Mouse (Mus musculus): ENCODE measurements around the gene Saa3. TPM values are rescaled to one million over a fixed set of nuclear protein-coding genes. Genes with fewer than 3 reads are reported as not detected.
"Not testable (repeated sequence)": the region's sequence is repeated elsewhere in the genome, so short reads cannot be mapped to it uniquely, and the experiment has no call there.

Saa3 gene
- polyA plus RNA-seq, 1 experiment from 2014 or later = 0.24 TPM

DNA sequence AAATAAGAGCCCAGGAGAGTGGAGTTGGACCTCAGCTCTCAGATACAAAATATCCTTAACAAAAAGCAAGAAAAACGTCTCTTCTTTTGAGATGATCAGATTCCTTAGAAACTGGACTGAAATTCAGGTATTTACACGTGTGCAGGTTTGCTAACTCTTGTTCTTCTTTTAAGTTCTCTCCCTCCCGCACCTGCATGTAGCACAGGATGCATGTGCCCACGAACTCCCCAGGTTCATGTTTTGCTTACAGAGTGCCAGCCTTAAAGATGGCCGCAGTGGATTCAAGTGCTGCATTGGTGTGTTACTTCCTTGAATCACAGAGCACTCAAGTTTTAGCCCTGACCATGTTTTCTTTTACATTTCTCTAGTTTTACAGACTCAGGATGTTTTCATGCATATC, 28.7 kb downstream of the Saa3 start:
- Histone ChIP-seq H3K4me3 (no peak overlapping the region), H3K27ac (no peak overlapping the region), H3K27me3 (ENCODE audit: poor library complexity, severe bottlenecking) (no peaks in the 10 kb centered on the region), H3K9me3 (0 out of 2 replicates have a peak, but pooled peaks cover 6% of the 10 kb centered on the region), H3K36me3 (replicated peaks) (peaks cover 49% of the 10 kb centered on the region), H3K4me1 (no peaks in the 10 kb centered on the region)
- no peak for DNase-seq (ENCODE audit: extremely low spot score, low spot score)
- WGBS = 88% methylated on average over 5 of the region's 5 CpGs

DNA sequence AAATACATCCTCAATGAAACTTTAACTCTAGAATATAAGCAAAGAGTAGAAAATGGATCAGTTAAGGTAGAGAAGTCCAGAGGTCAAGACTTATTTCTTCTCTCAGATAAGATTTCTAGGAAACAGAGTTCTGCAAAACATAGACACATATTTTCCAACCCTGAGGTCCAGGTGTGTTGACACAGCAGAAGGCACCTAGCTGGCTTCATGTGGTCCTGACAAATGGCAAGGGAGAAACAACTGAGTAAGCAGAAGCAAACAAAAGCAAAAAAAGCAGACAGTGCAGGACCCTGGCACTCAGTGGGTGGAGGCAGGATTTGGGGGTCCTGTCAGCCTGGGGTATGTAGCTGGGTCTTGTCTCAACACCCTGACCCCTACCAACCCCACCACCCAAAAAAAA, 34.8 kb downstream of the Saa3 start:
- no peak overlapping the region for H3K4me3 ChIP-seq
- H3K36me3 ChIP-seq (replicated peaks) = no peaks in the 10 kb centered on the region
- H3K27me3 ChIP-seq (ENCODE audit: poor library complexity, severe bottlenecking) = no peaks in the 10 kb centered on the region
- DNase-seq (ENCODE audit: extremely low spot score, low spot score) = no peak
- H3K4me1 ChIP-seq = no peaks in the 10 kb centered on the region
- H3K27ac ChIP-seq = no peak overlapping the region
- 0 out of 2 replicates have a peak, but pooled peaks cover 6% of the 10 kb centered on the region for H3K9me3 ChIP-seq

DNA sequence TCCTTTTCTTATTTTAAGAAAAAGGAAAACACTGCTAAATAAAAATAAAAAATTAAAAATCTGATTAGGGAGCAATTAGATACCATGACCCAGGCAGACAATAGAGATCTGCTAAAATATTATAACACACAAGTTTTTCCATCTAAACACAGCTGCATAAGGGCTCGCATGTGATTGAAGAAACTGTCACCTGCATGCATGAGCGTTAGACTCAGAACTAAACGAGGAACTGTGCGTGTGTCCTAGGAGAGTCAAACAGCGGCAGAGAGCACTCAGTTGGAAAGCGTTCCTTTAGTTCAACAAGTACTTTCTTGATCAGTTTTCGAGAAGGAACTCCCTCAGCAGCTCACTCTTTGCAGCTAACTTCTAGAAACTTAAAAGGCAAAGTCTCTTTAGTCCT, 36.5 kb downstream of the Saa3 start:
- H3K27me3 ChIP-seq (ENCODE audit: poor library complexity, severe bottlenecking); H3K4me1 ChIP-seq; H3K27ac ChIP-seq; H3K9me3 ChIP-seq; H3K36me3 ChIP-seq (replicated peaks); DNase-seq (ENCODE audit: extremely low spot score, low spot score); H3K4me3 ChIP-seq: not testable (repeated sequence)
- 93% methylated on average over 7 of the region's 7 CpGs for WGBS

DNA sequence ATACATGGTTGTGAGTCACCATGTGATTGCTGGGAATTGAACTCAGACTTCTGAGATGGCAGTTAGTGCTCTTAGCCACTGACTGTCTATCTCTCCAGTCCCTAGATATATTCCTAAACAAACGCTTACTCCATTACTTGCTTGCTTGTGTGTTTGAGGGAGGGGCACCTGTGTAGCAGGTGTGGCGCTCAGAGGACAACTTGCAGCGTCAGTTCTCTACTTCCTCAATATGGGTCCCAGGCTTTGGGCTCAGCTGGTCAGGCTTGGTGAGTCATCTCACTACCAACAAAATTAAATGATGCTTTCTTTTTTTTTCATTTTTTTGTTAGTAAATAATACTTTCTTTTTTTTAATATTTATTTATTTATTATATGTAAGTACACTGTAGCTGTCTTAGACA, 37.1 kb downstream of the Saa3 start:
- 0 out of 2 replicates have a peak, but pooled peaks cover 6% of the 10 kb centered on the region for H3K9me3 ChIP-seq
- H3K36me3 ChIP-seq (replicated peaks) = no peaks in the 10 kb centered on the region
- no peak for DNase-seq (ENCODE audit: extremely low spot score, low spot score)
- H3K4me1 ChIP-seq = no peaks in the 10 kb centered on the region
- 89% methylated on average over 3 of the region's 3 CpGs for WGBS
- H3K27ac ChIP-seq = no peak overlapping the region
- no peak overlapping the region for H3K4me3 ChIP-seq
- no peaks in the 10 kb centered on the region for H3K27me3 ChIP-seq (ENCODE audit: poor library complexity, severe bottlenecking)

DNA sequence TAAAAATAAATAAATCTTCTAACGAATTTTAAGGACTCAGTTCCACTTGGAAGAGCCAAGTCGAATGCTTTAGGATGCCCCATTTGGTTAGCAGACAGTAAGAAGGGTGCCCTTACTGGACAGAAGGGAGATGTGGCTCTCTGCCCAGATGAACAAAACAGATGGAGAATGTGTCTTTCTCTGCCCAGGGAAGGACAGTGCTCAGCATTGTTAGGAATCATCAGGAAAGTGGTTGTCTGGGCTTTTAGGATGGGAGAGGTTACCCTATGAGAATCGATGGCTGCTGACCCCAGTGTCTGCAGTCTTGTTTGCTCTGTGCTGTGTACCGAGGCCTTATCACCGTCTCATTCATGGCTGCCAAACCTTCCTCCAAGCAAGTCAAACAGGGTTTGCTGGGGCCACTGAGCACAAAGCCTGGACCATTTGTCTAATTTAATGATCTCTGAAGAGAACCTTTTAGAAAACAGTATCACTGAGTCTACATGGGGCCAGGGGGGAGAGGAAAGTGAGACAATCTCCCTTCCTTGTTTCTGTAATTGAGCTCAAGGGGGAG, 38.6 kb downstream of the Saa3 start:
- Histone ChIP-seq H3K27me3 (ENCODE audit: poor library complexity, severe bottlenecking) (no peaks in the 10 kb centered on the region), H3K9me3 (no peaks in the 10 kb centered on the region), H3K4me1 (peaks cover 4% of the 10 kb centered on the region; the same call in 1 of the 2 replicates), H3K27ac (no peak overlapping the region), H3K36me3 (replicated peaks) (no peaks in the 10 kb centered on the region), H3K4me3 (no peak overlapping the region)
- DNase-seq (ENCODE audit: extremely low spot score, low spot score) = no peak
- 75% methylated on average over 5 of the region's 5 CpGs for WGBS

DNA sequence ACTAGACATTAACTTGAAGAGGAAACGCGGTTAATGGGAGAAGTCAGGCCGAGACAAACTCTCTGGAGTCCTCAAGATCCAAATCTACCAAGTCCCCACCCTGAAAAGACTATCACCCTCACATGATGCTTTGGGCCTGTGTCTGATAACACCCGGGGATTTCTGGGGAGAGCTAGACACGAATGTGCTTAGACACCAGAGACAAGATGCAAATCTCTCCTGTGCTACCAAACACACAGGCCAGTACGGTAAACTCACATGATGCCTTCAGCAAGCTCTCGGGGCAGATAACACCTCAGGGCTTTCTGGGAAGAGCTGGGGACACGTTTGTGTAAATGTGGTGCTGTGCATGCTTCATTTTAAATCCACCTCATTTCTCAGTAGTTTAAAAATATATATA, 39.6 kb downstream of the Saa3 start:
- WGBS = 87% methylated on average over 8 of the region's 8 CpGs
- no peaks in the 10 kb centered on the region for H3K36me3 ChIP-seq (replicated peaks)
- H3K4me3 ChIP-seq = no peak overlapping the region

DNA sequence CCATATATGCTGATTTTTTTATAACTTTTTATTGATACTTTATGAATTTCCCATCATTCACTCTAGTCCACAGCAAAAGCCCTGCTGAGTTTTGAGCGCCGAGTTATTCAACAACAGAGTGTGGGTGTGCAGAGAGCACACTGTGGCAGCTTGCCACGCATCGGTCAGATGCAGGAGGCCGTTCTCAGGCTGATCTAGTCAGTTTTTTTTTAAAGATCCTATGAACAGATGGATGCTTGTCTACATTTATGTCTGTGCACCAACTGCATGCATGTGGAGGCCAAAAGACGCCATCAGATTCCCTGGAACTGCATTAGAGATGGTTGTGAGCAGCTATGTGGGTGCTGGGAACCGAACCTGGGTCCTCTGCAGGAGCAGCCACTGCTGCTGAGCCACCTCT, 40.4 kb downstream of the Saa3 start:
- no peak overlapping the region for H3K4me3 ChIP-seq
- H3K27me3 ChIP-seq (ENCODE audit: poor library complexity, severe bottlenecking) = no peaks in the 10 kb centered on the region
- H3K4me1 ChIP-seq = peaks cover 4% of the 10 kb centered on the region; the same call in 1 of the 2 replicates
- no peaks in the 10 kb centered on the region for H3K36me3 ChIP-seq (replicated peaks)
- 92% methylated on average over 7 of the region's 7 CpGs for WGBS
- H3K27ac ChIP-seq = no peak overlapping the region
- no peaks in the 10 kb centered on the region for H3K9me3 ChIP-seq
- no peak for DNase-seq (ENCODE audit: extremely low spot score, low spot score)

More for the DNA sequence above, 39.6 kb downstream of the Saa3 start:
- DNase-seq (ENCODE audit: extremely low spot score, low spot score) = no peak
- Histone ChIP-seq H3K27ac (no peak overlapping the region), H3K9me3 (no peaks in the 10 kb centered on the region), H3K27me3 (ENCODE audit: poor library complexity, severe bottlenecking) (no peaks in the 10 kb centered on the region), H3K4me1 (peaks cover 4% of the 10 kb centered on the region; the same call in 1 of the 2 replicates)

DNA sequence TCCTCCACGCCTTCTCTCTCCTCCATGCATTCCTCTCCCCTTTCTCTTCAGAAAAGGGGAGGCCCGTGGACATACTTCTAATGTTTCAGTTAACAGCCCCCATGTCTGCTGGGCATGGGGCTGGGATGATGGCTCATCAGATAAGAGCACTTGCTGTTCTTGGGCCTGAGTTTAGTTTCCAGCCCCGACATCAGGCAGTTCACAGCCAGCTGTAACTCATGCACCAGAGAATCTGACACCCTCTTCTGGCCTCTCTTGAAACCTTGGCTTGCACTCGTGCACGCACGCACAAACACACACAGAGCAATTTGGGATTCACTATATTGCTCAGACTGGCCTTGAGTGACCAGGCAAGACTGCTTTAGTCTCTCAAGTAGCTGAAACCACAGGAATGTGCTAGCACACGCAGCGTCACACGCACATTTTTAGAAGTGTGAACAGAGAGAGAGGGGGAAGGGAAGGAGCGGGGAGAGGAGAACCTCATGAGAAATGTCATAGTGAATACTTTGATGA, 43.3 kb downstream of the Saa3 start, which contains the start of gene Tph1:
TSS of gene Tph1 (minus strand) at position 378 of the 513 bp plus-strand sequence.
- DNase-seq (ENCODE audit: extremely low spot score, low spot score) = no peak
- Histone ChIP-seq H3K27ac (no peak within 1 kb of the TSS), H3K27me3 (ENCODE audit: poor library complexity, severe bottlenecking) (peaks cover 19% of the 10 kb centered on the region), H3K4me3 (no peak within 1 kb of the TSS), H3K9me3 (no peaks in the 10 kb centered on the region), H3K36me3 (replicated peaks) (no peaks in the 10 kb centered on the region), H3K4me1 (peaks cover 9% of the 10 kb centered on the region)
- 75% methylated on average over 10 of the region's 10 CpGs for WGBS

DNA sequence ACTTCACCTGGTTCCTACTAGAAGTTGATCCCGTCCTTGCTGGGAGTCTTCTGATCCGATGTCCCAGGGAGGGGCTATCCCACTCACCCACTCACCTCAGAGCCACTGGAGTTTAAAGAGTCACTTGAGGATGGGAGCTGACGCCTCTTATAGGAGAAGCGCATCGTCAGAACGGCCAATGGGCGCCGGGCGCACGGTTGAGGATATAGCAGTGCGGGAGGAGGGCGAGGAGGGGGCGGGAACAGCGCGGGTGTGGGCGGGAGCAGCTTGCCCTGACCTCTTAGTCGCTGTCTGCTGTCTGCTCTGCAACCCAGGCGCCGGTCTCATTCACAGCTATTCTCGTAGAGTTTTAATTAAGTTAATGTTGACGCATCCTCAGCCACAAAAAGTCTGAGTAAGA, 48.2 kb downstream of the Saa3 start:
- under 1% methylated on average over 21 of the region's 21 CpGs for WGBS
- Histone ChIP-seq H3K27ac (no peak overlapping the region), H3K4me1 (peaks cover 12% of the 10 kb centered on the region), H3K27me3 (ENCODE audit: poor library complexity, severe bottlenecking) (peaks cover 49% of the 10 kb centered on the region), H3K4me3 (peak overlapping the region; percentile 39), H3K36me3 (replicated peaks) (no peaks in the 10 kb centered on the region), H3K9me3 (no peaks in the 10 kb centered on the region)
- peak; percentile 41 for DNase-seq (ENCODE audit: extremely low spot score, low spot score)

DNA sequence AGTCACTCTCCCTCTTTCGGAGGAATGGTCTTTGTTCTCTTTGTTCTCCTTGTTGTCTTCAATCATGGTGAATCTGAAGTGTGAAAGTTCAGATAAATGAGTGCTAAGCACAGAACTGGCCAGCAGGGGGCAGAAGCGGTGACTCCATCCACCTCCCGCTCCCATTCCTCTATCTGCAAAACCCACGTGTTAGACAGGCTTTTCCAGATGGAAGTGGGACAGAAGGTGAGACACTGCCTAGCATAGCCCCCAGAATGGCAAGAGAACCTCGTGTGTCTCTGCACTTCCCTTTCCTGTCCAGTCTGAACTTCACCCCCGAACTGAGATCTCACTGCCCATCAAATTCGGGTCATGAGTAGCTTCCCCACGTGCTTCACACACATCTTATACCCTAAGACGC, 50.3 kb downstream of the Saa3 start:
- no peaks in the 10 kb centered on the region for H3K9me3 ChIP-seq
- peak; percentile 61 for DNase-seq (ENCODE audit: extremely low spot score, low spot score)
- H3K4me3 ChIP-seq = no peak overlapping the region
- no peak overlapping the region for H3K27ac ChIP-seq
- H3K4me1 ChIP-seq = peaks cover 23% of the 10 kb centered on the region
- 41% methylated on average over 9 of the region's 9 CpGs for WGBS
- peaks cover 49% of the 10 kb centered on the region for H3K27me3 ChIP-seq (ENCODE audit: poor library complexity, severe bottlenecking)
- H3K36me3 ChIP-seq (replicated peaks) = no peaks in the 10 kb centered on the region

Other genes starting within 250 kb of the Saa3 start
- gene Sergef, start 75.9 kb downstream of the Saa3 start, polyA plus RNA-seq (2016; fragmentation: Nextera tagmentation; extraction: Ambion mirVana) = 15.6 and 16.7 TPM in 2 replicates
- 0.32 TPM in 1 of 2 replicates, not detected in the other for gene Tph1, start 43.2 kb downstream of the Saa3 start, polyA plus RNA-seq (2016; fragmentation: Nextera tagmentation; extraction: Ambion mirVana)
- gene Saal1, start 5.0 kb downstream of the Saa3 start, polyA plus RNA-seq (2016; fragmentation: Nextera tagmentation; extraction: Ambion mirVana) = 45.4 and 47.6 TPM in 2 replicates
- not detected in 2 replicates for gene Saa4, start 16.9 kb upstream of the Saa3 start, polyA plus RNA-seq (2016; fragmentation: Nextera tagmentation; extraction: Ambion mirVana)
- 0.33 and 0.48 TPM in 2 replicates for gene Saa1, start 27.3 kb upstream of the Saa3 start, polyA plus RNA-seq (2016; fragmentation: Nextera tagmentation; extraction: Ambion mirVana)
- 0.35 TPM in 1 of 2 replicates, not detected in the other for gene Saa2, start 36.1 kb upstream of the Saa3 start, polyA plus RNA-seq (2016; fragmentation: Nextera tagmentation; extraction: Ambion mirVana)
- gene Hps5, start 80.4 kb upstream of the Saa3 start, polyA plus RNA-seq (2016; fragmentation: Nextera tagmentation; extraction: Ambion mirVana) = 16.2 and 18.7 TPM in 2 replicates
- 51.2 and 54.1 TPM in 2 replicates for gene Gtf2h1, start 80.4 kb upstream of the Saa3 start, polyA plus RNA-seq (2016; fragmentation: Nextera tagmentation; extraction: Ambion mirVana)
- gene Ldha, start 125.8 kb upstream of the Saa3 start, polyA plus RNA-seq (2016; fragmentation: Nextera tagmentation; extraction: Ambion mirVana) = 3,398 and 3,630 TPM in 2 replicates
- 0.17 TPM in 1 of 2 replicates, not detected in the other for gene Ldhc, start 145.5 kb upstream of the Saa3 start, polyA plus RNA-seq (2016; fragmentation: Nextera tagmentation; extraction: Ambion mirVana)
- gene Tsg101, start 204.3 kb upstream of the Saa3 start, polyA plus RNA-seq (2016; fragmentation: Nextera tagmentation; extraction: Ambion mirVana) = 259 and 274 TPM in 2 replicates
- 13.4 and 14.6 TPM in 2 replicates for gene Uevld, start 242.8 kb upstream of the Saa3 start, polyA plus RNA-seq (2016; fragmentation: Nextera tagmentation; extraction: Ambion mirVana)